Mouse (Mus musculus): Measurements from ENCODE around the gene Gm7102.
A peak's percentile ranks its signal among the peaks of the same experiment; 100 is the strongest.
"Not testable (repeated sequence)": the region's sequence is repeated elsewhere in the genome, so short reads cannot be mapped to it uniquely, and the experiment has no call there.

Gene Gm7102

GRCm38 (mm10) chr19:61175756-61176324 lies at the start of gene Gm7102:
Gene Gm7102 (minus strand): TSS chr19:61176309.
- no peak for DNase-seq (ENCODE audit: low read depth)

GRCm38 (mm10) chr19:61224678-61225525 lies 48.8 kb upstream of the Gm7102 start:
- DNase-seq (ENCODE audit: low read depth) = no peak

- peak; percentile 57 for DNase-seq (ENCODE audit: low read depth)
Observed at GRCm38 (mm10) chr19:61223706-61224328, 47.7 kb upstream of the Gm7102 start.

- DNase-seq (ENCODE audit: low read depth) = not testable (repeated sequence)
Observed at GRCm38 (mm10) chr19:61207506-61207905, 31.4 kb upstream of the Gm7102 start.

GRCm38 (mm10) chr19:61199836-61200235 lies 23.7 kb upstream of the Gm7102 start:
- DNase-seq (ENCODE audit: low read depth) = no peak

- DNase-seq (ENCODE audit: low read depth) = peak; percentile 83
Observed at GRCm38 (mm10) chr19:61199316-61199715, 23.2 kb upstream of the Gm7102 start.

GRCm38 (mm10) chr19:61183590-61183989 lies 7.5 kb upstream of the Gm7102 start, which contains the start of gene Gm6020:
Gene Gm6020 (plus strand): TSS chr19:61183890.
- DNase-seq (ENCODE audit: low read depth) = not testable (repeated sequence)

DNA sequence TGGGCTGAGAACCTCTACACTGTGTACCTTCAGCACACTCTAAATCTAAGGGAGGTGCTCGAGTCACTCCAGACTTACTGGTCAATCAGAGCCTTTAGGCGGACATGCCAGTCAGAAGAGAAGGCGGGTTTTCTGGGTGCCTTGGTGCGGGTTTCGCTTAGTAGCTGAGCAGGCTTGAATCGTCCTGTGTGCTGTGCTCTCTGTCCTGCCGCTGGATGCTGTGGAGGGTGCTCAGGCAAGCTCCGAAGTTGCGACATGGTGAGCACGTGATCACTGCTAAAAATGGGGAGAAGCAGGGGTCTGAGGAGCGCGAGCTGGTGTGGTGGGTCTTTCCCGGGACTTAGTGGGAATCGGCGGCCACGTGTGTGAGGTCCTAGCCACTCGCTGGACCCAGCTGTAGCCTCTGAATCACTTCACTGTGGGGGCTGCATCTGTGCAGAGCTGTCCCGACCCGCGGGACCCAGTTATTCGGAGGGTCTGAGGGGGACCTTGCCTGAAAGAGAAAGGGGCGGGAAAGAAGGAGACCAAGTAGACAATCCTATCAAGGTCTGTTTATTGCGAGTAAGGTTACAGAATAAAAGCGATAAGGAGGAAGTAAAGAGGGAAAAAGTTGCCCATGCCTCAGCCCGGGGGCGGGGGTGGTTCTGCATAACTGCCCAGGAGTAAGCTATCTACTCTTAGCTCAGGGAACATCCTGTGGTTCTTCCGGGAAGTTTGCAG lies 24.2 kb downstream of the Gm7102 start:
- no peak for DNase-seq (ENCODE audit: low read depth)

DNA sequence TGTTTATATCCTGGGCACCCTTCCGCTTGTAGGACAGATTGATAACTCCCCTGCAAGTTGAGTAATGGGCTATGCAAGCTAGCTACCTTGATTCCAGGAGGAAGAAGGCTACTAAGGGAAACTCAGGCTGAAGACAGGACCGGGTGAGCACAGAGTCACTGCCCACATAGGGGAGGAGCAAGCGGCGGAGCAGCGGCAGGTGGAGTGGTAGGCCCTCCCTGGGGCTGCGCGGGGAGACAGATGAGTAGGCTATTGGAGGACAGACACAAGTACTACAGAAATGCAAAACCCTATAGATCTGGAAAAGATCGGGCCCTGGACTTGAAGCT lies 24.8 kb downstream of the Gm7102 start:
- DNase-seq (ENCODE audit: low read depth) = no peak

DNA sequence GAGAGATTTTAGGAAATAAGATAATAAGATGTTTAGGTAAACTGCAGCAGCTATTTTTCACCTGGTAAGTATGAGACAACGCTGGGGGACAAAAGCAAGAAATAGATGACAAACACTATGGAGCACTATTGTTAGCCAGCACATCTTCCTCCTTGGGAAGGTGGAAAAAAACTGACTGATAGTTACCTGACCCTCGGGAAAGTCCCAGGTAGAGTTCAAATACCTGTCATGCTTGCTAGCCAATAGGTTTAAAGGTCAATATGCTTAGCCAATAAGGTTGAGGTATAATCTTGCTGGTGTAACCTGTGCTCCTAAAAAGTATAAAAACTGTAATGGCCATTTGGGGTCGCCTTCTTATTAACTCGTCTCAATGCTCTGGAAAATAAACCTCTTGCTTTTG lies 34.8 kb downstream of the Gm7102 start:
- no peak for DNase-seq (ENCODE audit: low read depth)

DNA sequence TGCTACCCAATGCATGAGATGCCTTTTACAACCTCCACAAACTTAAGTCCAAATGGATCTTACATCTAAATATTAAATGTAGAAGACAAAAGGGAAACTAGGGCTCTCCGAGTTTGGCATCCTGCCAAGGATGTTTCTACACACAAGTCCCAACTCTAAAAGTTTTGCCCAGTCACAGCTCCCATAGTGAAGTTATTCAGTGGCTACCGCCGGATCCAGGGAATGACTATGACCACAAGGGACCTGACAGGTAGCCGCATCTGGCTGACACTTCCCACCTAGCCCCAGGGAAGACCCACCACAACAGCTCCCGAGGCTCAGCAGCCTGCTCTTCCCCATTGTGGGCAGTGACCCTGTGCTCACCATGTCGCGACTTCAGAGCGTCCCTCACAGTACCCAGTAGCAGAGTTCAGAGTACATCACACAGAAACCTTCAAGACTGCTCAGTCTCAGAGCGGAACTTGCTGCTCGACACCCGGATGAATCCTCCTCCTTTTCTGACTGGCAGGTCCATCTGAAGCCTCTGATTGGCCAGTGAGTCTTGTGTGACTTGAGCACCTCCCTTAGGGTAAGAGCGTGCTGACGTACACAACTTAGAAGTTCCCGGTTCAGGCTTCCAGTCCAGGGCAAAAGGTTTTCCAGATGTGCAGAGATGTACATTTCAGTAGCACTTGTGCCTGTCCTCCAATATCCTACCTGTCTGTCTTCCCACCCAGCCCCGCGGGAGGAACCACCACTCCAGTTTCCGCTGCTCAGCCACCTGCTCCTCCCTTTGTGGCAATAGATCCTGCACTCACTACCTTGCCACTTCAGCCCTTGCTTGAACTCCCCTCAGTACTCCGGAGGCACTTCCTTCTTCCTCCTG lies 35.5 kb downstream of the Gm7102 start, which contains the start of gene Zfp950:
Zfp950 (minus strand) TSS at position 499 of the 865 bp plus-strand sequence.
- peak; percentile 73 for DNase-seq (ENCODE audit: low read depth)

GRCm38 (mm10) chr19:61138655-61139054 lies 37.5 kb downstream of the Gm7102 start:
- DNase-seq (ENCODE audit: low read depth) = no peak

DNA sequence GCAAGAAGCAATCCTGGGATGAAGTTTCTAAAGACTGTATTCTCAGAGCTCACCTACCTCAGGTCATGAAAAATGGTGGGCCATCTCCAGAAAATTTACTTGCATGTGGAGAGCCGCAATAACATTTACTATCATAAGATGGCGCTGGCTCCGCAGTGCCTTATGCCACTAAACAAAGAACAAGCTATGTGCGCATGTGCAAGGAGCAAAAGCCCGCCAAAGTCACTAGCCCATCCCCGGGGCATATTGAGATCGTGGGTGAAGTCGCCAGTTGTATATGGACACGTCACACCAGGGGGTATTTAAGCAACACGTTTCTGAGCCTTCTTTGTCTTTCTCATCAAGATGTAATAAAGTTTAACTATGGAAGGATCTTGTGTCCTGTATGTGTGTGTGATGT lies 45.0 kb downstream of the Gm7102 start:
- DNase-seq (ENCODE audit: low read depth) = no peak
